Mouse (Mus musculus): ENCODE data around the gene 1700018B08Rik.

Gene 1700018B08Rik

DNA sequence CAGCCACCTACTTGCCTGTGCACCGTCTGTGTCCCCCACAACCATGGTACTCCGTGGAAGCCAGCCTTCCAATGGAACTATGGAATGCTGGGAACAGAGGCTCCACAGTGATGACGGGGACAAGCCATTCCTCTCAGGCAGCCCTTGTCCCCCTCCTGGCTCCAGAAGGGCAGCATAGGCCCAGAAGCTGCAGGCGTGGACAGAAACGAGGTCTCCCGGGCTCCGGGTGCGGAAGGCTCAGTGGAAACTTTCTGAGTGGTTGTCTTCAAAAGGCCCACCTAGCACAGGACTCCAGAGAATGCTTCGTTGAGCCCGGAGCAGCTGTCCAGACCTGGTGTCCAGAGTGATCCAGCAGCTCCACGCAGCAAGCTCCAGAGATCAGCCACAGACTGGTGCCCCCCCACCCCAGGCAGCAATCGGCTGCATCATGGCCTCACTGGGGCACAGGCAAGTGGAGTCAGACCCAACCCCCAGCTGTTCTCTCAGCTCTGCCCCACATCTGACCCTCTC, at the start of gene 1700018B08Rik:
Gene 1700018B08Rik (minus strand): TSS at position 45 of the 510 bp plus-strand sequence.
- no peak for DNase-seq

GRCm38 (mm10) chr8:121593293-121593692, 49.2 kb upstream of the 1700018B08Rik start:
- no peak for DNase-seq

- DNase-seq = peak; percentile 54
Observed at GRCm38 (mm10) chr8:121591178-121592066, 47.3 kb upstream of the 1700018B08Rik start.

GRCm38 (mm10) chr8:121590203-121591177, 46.4 kb upstream of the 1700018B08Rik start, which contains the start of gene Map1lc3b:
Gene Map1lc3b, plus strand, starts transcription at chr8:121590361.
- DNase-seq = peak; percentile 96

GRCm38 (mm10) chr8:121589205-121589726, 45.1 kb upstream of the 1700018B08Rik start:
- DNase-seq = no peak

GRCm38 (mm10) chr8:121588750-121589149, 44.6 kb upstream of the 1700018B08Rik start:
- no peak for DNase-seq

DNA sequence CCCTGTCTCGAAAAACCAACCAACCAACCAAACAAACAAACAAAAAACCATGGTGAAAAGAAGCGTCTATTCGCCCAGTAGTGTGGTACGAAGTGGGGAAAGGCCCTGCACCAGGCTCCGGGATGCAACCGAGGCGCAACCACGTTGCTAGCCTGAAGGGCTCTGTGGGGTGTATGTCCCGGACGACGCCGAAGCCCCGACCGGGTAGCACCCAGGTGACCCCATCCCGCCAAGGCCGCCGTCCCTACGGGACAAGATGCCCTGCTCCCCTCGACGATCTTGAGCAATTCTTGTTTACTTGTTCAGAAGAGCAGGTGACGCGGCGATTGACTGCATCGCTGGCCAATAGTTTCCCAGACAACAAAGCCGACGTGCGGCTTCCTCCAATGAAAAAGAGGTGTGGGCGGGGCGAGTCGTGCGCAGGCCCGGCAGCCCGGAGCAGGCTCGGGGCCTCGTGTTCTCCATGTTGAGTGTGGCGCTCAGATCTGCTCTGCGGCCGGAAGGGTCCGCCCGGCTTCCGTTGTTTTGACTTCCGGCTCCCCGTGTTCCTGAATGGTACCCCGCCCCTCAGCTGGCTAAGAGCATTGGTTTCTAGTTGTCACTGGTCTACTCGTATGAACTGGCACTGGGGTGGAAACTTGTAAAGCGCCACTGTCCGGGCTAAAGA, 41.2 kb upstream of the 1700018B08Rik start:
- DNase-seq = peak; percentile 99

DNA sequence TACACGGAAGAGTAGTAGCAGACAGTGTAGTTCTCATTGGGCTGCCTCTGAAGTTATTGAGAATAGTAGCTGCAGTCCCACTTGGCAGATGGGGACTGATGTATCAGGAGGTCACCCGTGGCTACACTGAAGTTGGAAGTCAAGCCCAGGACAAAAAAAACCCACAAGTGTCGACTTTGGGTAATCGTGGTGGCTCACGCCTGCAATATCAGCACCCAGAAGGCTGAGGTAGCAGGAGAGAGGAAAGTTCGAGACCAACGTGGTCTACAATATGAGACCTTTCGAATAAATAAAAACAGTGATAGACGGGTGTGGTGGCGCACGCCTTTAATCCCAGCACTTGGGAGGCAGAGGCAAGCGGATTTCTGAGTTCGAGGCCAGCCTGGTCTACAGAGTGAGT, 40.6 kb upstream of the 1700018B08Rik start:
- DNase-seq = no peak

GRCm38 (mm10) chr8:121583653-121584052, 39.5 kb upstream of the 1700018B08Rik start:
- no peak for DNase-seq

DNA sequence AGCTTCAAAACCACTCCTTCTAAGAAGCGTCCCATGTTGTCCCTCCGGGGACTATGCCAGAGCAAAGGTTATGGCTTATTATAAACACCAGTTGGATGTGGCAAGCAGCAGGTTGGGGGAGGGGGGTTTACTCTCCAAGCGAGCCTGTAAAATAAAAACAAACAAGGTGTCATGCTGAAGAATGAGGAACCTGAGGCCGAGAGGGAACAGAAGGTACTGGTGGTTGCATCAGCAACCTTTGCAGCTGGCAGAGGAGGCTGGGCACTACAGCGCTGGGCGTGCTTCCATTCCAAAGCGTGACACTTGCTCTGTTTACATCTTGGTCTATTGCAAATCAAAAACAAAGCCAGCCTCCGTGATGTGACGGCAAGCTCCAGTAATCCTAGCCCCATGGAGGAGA, 36.3 kb upstream of the 1700018B08Rik start:
- no peak for DNase-seq

DNA sequence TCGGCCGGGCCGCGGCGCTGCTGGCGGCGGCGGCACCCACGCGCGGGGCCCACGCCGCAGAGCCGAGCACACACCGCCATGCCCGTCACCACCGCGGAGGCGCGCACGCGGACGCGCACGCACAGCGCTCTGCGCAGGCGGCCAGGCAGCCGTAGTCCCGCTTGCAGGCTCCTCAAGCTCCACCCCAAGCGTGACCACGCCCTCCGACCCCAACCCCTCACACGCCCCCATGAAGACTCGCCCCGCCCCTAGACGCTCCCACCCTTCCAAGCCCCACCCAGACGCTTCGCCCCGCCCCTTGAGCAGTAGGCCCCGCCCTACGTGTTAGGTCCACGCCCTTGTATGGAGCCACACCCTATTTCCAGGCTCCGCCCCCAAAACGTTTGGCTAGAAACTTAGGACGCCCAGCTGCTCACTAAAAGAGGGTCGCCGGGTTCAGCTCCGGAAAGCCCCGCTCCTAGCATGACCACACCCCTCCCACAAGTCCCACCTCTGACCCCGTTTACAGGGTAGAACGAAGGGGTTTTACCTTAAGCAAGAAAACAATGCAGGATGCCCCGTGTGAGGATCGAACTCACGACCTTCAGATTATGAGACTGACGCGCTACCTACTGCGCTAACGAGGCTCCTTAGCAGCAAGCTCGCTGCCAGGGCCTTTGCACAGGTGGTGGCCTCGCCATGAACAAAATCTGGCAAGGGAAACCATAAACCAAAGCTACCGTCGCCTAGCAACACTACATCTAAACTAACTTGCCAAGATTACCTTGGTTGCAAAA, 34.7 kb upstream of the 1700018B08Rik start, which contains the start of gene Fbxo31:
Gene Fbxo31 (minus strand): TSS at position 131 of the 776 bp plus-strand sequence.
- DNase-seq = peak; percentile 96

GRCm38 (mm10) chr8:121577751-121578675, 33.9 kb upstream of the 1700018B08Rik start:
- peak; percentile 61 for DNase-seq

DNA sequence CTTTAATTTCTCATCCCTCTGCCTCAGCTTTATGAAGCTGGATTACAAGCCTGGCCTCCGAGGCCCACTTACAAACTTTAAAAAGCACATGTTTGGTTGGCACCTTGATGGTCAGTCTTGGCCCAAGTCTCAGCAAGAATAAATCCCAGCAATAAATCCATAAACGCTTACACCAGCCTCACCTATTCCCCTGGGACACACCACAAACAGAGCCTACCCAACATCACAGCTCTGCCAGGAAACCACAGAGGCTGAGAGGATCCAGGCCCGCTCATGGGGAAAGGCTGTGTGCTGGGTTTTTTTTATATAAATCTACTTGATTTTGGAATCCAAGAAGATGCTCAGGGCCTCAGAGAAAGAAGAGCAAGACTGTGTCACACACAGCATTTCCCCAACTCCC, 31.5 kb upstream of the 1700018B08Rik start:
- no peak for DNase-seq

- DNase-seq = peak; percentile 71
Observed at GRCm38 (mm10) chr8:121573275-121573674, 29.2 kb upstream of the 1700018B08Rik start.

GRCm38 (mm10) chr8:121572121-121572520, 28.0 kb upstream of the 1700018B08Rik start:
- no peak for DNase-seq

DNA sequence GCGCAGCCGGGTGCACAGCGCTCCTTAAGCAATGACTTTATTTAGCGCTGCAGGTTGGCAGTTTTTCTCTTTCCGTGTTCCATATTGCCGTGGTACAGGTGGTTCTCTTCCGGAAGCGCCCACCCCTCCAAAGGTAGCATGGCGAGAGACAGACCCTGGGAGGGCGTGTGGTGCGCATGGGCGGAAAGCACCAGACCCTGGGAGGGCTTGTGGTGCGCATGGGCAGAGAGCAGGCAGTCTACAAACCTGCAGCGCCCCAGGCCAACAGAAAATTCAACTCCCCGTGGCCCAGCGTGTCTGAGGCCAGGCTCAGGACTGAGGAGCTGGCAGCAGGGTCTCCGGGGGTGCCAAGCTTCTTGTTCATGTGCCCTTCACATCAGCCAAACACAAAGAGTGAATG, 26.7 kb upstream of the 1700018B08Rik start:
- no peak for DNase-seq

GRCm38 (mm10) chr8:121570335-121570734, 26.2 kb upstream of the 1700018B08Rik start:
- no peak for DNase-seq

GRCm38 (mm10) chr8:121568321-121568720, 24.2 kb upstream of the 1700018B08Rik start:
- no peak for DNase-seq

DNA sequence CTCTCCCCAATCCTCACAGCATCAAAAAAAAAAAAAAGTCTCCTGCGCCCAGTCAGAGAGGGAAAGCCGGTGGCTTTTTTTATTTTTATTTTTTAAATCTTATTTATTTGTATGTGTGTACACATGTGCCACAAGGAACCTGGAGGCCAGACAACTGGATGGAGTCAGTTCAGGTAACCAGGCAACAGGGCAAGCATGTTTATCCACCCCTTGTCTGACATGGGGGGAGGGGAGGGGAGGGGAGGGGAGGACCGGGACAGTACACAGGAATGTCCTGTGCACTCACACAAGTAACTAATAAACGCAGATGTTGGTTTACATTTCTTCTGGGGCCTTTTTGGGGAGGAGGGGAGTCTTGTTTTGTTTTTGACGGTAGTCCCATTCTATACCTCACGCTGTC, 19.6 kb upstream of the 1700018B08Rik start:
- no peak for DNase-seq

DNA sequence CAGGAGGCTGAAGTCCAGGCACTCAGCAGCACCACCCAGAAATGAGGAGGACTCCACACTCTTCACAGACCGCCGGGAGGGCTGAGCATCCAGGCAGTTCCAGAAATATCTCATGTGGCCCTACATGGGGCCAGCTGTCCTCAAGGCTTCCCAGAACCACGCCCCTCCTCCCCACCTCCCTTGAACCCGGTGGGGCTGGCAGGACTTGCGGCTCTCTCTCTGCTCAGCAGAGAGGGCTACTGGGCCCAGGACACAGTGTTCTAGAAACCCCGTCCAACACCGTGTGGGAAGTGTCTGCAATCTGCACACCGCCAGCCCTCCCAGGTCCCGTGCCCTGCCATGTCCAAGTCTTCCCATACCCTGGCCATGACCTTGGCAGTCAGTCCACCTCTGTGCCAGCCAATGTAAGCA, 18.8 kb upstream of the 1700018B08Rik start:
- DNase-seq = no peak
